Mouse (Mus musculus): ENCODE results near the gene Amdhd2.

DNA sequence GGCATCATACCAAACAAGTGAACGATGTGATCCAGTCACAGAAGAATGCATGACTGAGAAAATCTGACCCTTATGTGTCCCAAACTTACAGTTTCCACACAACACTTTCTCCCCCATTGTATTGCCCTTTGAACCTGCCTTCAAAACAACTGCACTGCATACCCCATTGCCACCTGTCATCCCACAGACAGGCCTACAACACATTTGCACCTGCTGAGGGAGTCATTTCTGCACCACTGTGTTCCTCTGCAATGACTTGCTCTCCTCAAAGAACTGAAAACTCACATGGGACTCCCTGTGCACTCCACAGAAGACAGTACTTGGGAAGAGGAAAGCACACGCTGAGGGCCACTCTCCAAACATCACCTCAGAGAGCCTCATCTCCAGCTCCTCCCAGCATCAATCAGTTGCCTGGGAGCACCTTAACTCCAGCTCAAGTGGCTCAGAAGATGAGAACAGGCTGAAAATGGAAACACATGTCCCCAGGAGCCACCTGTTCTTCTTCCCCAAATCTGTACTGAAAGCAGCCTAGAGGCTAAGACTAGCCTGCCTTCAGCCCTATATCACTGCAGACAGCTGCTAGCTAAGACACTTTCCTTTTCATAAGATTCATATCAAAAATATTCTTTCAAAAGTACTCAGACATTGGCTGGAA lies 26.2 kb downstream of the Amdhd2 start:
- TF ChIP-seq EP300 (IDR thresholded peaks at IDR 0.05; ENCODE audit: insufficient read depth, low read depth, low read length) (no peak), POLR2A (IDR thresholded peaks at IDR 0.05; ENCODE audit: insufficient read depth, low read depth, low read length) (no peak)

Measured in heart, adult 2 months (tissue).